Mouse (Mus musculus): Measurements from ENCODE around the gene Fam198b.

The Fam198b gene

GRCm38 (mm10) chr3:79884305-79884704, at the start of gene Fam198b:
TSS of gene Fam198b (plus strand) at chr3:79884533.
- DNase-seq, result no peak

GRCm38 (mm10) chr3:79838751-79839150, 45.6 kb upstream of the Fam198b start:
- DNase-seq, result no peak

GRCm38 (mm10) chr3:79841475-79841874, 42.9 kb upstream of the Fam198b start:
- DNase-seq, result no peak

GRCm38 (mm10) chr3:79842165-79842564, 42.2 kb upstream of the Fam198b start:
- peak; percentile 55 for DNase-seq

GRCm38 (mm10) chr3:79842616-79843016, 41.7 kb upstream of the Fam198b start:
- peak; percentile 84 for DNase-seq

- no peak for DNase-seq
Measured at GRCm38 (mm10) chr3:79843999-79844398, 40.3 kb upstream of the Fam198b start.

GRCm38 (mm10) chr3:79846633-79847032, 37.7 kb upstream of the Fam198b start:
- no peak for DNase-seq

- no peak for DNase-seq
Measured at GRCm38 (mm10) chr3:79848841-79849240, 35.5 kb upstream of the Fam198b start.

- peak; percentile 57 for DNase-seq
Measured at GRCm38 (mm10) chr3:79849621-79850020, 34.7 kb upstream of the Fam198b start.

- no peak for DNase-seq
Measured at GRCm38 (mm10) chr3:79850656-79851055, 33.7 kb upstream of the Fam198b start.

- DNase-seq, result no peak
Measured at GRCm38 (mm10) chr3:79852108-79852507, 32.2 kb upstream of the Fam198b start.

- no peak for DNase-seq
Measured at GRCm38 (mm10) chr3:79852654-79853166, 31.6 kb upstream of the Fam198b start, which contains the start of gene Tmem144. TSS of gene Tmem144 (minus strand) at chr3:79852773.

- no peak for DNase-seq
Measured at GRCm38 (mm10) chr3:79857780-79858179, 26.6 kb upstream of the Fam198b start.

GRCm38 (mm10) chr3:79858221-79858620, 26.1 kb upstream of the Fam198b start:
- no peak for DNase-seq

- no peak for DNase-seq
Measured at GRCm38 (mm10) chr3:79864824-79865223, 19.5 kb upstream of the Fam198b start.

GRCm38 (mm10) chr3:79866089-79866488, 18.2 kb upstream of the Fam198b start:
- DNase-seq, result peak; percentile 34

- DNase-seq, result no peak
Measured at GRCm38 (mm10) chr3:79866526-79866925, 17.8 kb upstream of the Fam198b start.

- DNase-seq, result no peak
Measured at GRCm38 (mm10) chr3:79867121-79867709, 17.1 kb upstream of the Fam198b start.

GRCm38 (mm10) chr3:79875471-79875870, 8.9 kb upstream of the Fam198b start:
- DNase-seq, result no peak

- no peak for DNase-seq
Measured at GRCm38 (mm10) chr3:79878350-79878749, 6.0 kb upstream of the Fam198b start.

GRCm38 (mm10) chr3:79879246-79879645, 5.1 kb upstream of the Fam198b start:
- no peak for DNase-seq

GRCm38 (mm10) chr3:79881645-79882044, 2.7 kb upstream of the Fam198b start:
- DNase-seq, result no peak

- DNase-seq, result peak; percentile 66
Measured at GRCm38 (mm10) chr3:79883092-79883491, 1.2 kb upstream of the Fam198b start.

GRCm38 (mm10) chr3:79884761-79885189, 442 bp downstream of the Fam198b start:
- peak; percentile 60 for DNase-seq
